Mouse (Mus musculus) cortical plate, adult 2 months (tissue): Measurements from ENCODE around the gene Hist1h2ae. TPM values are rescaled to one million over a fixed set of nuclear protein-coding genes. Genes with fewer than 3 reads are reported as not detected.
"Not testable (repeated sequence)": the region's sequence is repeated elsewhere in the genome, so short reads cannot be mapped to it uniquely, and the experiment has no call there.

Source experiments
- H3K27ac ChIP-seq: fragments of 200-500 bp; 2 replicates; pipeline ENCODE4 v1.5.1; 2012; ENCODE audit warnings: low read length, control low read depth, inconsistent platforms; ENCODE audit not compliant: insufficient read depth
- H3K4me1 ChIP-seq: fragments of 200-500 bp; 2 replicates; pipeline ENCODE4 v1.6.1; 2011; ENCODE audit warnings: low read length; ENCODE audit not compliant: control insufficient read depth, insufficient read depth
- H3K4me3 ChIP-seq: fragments of 200-500 bp; 2 replicates; pipeline ENCODE4 v1.5.1; 2011; ENCODE audit warnings: mild to moderate bottlenecking, low read length, control low read depth; ENCODE audit not compliant: insufficient read depth
- CTCF ChIP-seq: fragments of 200-500 bp; IDR thresholded peaks from 2 replicates; pipeline ENCODE4 v1.5.1; 2011; ENCODE audit warnings: mild to moderate bottlenecking, control low read depth, low read length; ENCODE audit not compliant: insufficient read depth; ENCODE audit errors: extremely low read depth
- POLR2A ChIP-seq: fragments of 200-500 bp; IDR thresholded peaks from 2 replicates; pipeline ENCODE4 v1.6.1; 2011; ENCODE audit warnings: mild to moderate bottlenecking, low read length, control low read depth; ENCODE audit not compliant: insufficient read depth; ENCODE audit errors: extremely low read depth
- polyA plus RNA-seq: library from polyadenylated mRNA; depleted of rRNA; stranded (reverse); fragments of >200 nt; gene quantifications from 2 replicates; pipeline ENCODE4 v1.2.3, GENCODE M21; 2012

The Hist1h2ae gene
- polyA plus RNA-seq, 1 experiment: 0.50 TPM

GRCm38 (mm10) chr13:23575271-23575851, 4.3 kb upstream of the Hist1h2ae start, which contains the start of gene Hist1h3d:
Gene Hist1h3d, plus strand, starts transcription at chr13:23575763.
- H3K4me1 ChIP-seq: peaks cover 2% of the 10 kb centered on the region; the same call in 1 of the 2 replicates
- TF ChIP-seq POLR2A (peak; percentile 49; the same call in 1 of the 2 replicates), CTCF (no peak)
- H3K4me3 ChIP-seq: peak within 1 kb of the TSS; percentile 58
- peak within 1 kb of the TSS; percentile 95 for H3K27ac ChIP-seq

DNA sequence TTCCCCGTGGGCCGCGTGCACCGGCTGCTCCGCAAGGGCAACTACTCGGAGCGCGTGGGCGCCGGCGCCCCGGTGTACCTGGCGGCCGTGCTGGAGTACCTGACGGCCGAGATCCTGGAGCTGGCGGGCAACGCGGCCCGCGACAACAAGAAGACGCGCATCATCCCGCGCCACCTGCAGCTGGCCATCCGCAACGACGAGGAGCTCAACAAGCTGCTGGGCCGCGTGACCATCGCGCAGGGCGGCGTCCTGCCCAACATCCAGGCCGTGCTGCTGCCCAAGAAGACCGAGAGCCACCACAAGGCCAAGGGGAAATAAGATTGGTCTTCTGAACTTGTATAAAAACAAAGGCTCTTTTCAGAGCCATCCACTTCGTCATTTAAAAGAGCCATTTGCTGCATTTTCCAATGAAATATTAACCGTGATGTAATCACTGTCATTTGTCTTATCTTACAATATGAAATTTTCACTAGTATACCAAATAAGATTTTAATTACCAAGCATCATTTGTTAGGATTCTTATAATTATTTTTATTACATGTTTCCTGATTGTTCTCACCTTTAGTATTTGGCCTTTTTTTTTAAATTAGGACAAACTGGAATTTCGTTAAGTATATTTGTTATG, 3.6 kb upstream of the Hist1h2ae start:
- H3K27ac ChIP-seq: peak overlapping the region; percentile 95
- not testable (repeated sequence) for H3K4me1 ChIP-seq, H3K4me3 ChIP-seq

DNA sequence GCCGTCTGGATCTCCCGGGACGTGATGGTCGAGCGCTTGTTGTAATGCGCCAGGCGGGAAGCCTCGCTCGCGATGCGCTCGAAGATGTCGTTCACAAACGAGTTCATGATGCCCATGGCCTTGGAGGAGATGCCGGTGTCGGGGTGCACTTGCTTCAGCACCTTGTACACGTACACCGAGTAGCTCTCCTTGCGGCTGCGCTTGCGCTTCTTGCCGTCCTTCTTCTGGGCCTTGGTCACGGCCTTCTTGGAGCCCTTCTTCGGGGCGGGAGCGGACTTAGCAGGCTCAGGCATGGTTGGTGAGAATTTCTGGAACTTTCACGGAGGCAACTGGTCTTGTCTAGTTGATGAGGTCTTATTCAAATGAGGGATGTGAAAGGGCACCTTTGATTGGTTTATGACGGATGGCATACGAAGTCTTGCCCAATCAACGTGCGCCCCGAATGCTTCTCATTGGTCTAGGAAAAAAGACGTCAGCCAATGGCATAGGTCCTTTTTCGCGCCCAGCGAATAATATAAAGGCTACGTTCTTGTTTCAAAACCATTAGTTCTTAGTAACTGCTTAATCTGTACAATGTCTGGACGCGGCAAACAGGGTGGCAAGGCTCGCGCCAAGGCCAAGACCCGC, 3.0 kb upstream of the Hist1h2ae start, which contains the start of the genes Hist1h2bf and Hist1h2ad:
Gene Hist1h2bf, minus strand, starts transcription at position 299 of the 627 bp plus-strand sequence.
Gene Hist1h2ad, plus strand, starts transcription at position 484 of the 627 bp plus-strand sequence.
- Histone ChIP-seq H3K27ac (peak within 1 kb of the TSS; percentile 95), H3K4me3 (peak within 1 kb of the TSS; percentile 32)
- not testable (repeated sequence) for H3K4me1 ChIP-seq

DNA sequence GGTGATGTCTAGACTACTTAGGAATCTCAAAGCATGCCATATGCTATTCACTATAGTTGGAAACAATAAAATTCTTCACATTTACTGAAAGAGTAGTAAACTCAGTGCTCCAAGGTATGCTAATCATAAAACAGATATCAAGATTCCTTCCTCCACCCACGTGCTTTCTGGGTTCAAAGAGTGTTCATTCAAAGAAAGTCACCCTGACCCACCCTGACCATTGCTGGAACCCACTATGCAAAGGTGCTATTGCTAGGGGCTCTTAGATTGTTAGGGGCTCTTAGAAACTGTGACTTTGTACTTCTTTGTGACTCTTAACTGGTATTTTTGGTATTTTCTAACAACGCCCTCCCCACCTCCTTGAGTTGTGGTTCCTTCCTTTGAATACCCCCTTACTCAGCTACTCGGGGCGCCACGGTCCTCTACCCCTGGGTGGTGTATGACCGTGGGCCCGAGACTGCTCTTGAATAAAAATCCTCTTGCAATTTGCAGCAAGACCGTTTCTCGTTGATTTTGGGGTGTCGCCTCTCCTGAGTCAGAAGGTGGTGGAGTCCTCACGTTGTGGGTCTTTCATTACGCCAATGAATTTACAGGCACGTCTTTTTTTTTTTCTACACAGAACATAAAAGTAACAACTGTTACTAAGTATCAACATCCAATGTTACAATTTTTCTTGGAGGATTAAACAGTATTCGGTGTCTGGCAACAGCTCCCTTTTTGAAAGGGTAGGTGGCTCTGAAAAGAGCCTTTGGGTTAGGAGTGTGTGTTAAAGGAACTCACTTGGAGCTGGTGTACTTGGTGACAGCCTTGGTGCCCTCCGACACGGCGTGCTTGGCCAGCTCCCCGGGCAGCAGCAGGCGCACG, 2.2 kb upstream of the Hist1h2ae start:
- not testable (repeated sequence) for H3K4me1 ChIP-seq, H3K27ac ChIP-seq
- H3K4me3 ChIP-seq: peak overlapping the region; percentile 69; the same call in 1 of the 2 replicates

DNA sequence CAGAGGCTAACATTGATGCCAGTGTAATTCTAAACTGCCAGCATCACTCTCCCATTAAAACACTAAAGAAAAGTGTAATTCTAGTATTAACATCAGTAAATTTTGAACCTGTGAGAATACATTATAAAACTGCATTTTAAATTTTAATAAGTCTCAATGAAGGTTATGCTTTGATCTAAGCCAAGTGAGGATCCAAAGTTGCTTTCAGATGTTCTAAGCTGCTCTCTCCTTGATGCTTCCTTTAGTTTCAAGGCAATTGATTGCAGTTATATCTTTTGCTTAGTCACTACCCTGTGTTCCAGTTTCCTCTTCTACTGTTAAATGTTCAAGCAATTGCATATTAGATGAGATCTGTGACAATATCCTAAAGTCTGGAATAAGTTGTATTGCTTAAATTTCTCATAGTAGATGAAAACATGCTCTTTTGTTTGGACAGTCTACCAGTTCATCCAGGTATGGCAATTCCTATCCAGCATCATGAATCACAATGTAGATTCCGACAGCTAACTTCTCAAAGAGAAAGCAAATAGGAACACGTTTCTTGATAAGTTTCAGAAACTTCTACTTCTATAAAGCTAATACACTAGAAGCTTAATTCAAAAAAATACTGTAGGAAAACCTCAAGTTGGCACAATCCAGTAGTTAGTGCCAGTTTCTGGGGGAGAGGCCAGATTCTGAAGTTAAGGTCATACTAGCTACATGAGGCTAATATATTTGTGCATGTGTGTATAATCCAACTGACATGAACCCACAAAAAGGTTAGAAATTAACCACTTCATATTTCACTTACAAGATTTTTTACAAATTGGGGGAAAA, 1.4 kb upstream of the Hist1h2ae start:
- TF ChIP-seq POLR2A (no peak), CTCF (no peak)
- Histone ChIP-seq H3K27ac (no peak overlapping the region), H3K4me3 (peak overlapping the region; percentile 69; the same call in 1 of the 2 replicates), H3K4me1 (peaks cover 2% of the 10 kb centered on the region; the same call in 1 of the 2 replicates)

GRCm38 (mm10) chr13:23571504-23572217, 641 bp upstream of the Hist1h2ae start:
- peak overlapping the region; percentile 69 for H3K4me3 ChIP-seq
- not testable (repeated sequence) for H3K4me1 ChIP-seq
- peak overlapping the region; percentile 96 for H3K27ac ChIP-seq

- Histone ChIP-seq H3K27ac (peak overlapping the region; percentile 99), H3K4me3 (peak overlapping the region; percentile 69)
- not testable (repeated sequence) for H3K4me1 ChIP-seq
Measured at GRCm38 (mm10) chr13:23570261-23571021, 579 bp downstream of the Hist1h2ae start.

- H3K4me3 ChIP-seq: no peak overlapping the region
- no peak overlapping the region for H3K27ac ChIP-seq
- H3K4me1 ChIP-seq: no peaks in the 10 kb centered on the region
- TF ChIP-seq CTCF (no peak), POLR2A (no peak)
Measured at GRCm38 (mm10) chr13:23564482-23564881, 6.5 kb downstream of the Hist1h2ae start.
